Mouse (Mus musculus) cerebellum, postnatal 25 days (tissue): ENCODE data around the gene Atp9a.
A peak's percentile ranks its signal among the peaks of the same experiment; 100 is the strongest.

Source experiments
- DNase-seq, 2 experiments: peaks; one replicate each; pipeline ENCODE4 v3.0.0; 2021; ENCODE audit warnings: mixed read lengths in 2 of 2

Gene Atp9a

DNA sequence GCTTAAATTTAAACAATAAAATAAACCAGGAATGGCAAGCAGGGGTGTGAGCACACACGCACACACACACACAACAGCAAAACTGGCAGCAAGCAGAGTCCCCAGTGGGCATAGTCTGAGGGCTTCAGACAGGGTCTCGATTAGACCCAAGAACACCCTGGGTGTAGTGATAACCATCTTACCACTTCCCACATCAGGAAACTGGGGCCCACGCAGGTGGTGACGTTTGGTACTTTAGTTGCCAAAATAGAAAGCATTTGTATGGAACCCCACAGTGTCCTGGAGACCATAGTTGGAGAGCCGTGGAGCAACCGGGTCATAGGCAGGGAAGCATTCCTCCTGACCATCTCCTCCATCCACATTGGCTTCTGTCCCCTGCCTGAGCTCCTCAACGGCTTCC, 146.5 kb downstream of the Atp9a start:
- DNase-seq: no peak

GRCm38 (mm10) chr2:168593676-168594075, 148.5 kb downstream of the Atp9a start:
- DNase-seq: no peak

GRCm38 (mm10) chr2:168593004-168593403, 149.2 kb downstream of the Atp9a start:
- DNase-seq: no peak

DNA sequence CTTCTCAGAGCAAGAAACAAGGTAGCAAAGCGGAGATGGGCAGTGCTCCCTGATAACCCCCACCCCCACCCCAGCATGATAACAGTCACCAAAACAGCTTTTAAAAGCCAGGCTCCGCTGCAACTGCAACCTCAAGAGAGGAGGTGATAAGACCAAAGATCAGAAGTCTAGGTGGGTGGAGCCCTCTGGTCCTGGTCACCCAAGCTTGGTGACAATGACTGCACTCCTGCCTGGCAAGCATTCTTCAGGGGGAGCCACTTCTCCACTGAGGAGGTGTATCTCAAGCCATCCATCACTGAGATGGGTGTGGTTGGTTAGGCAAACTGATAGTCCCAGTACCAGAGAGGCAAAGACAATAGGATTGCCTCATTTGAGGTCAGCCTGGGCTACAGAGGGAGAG, 151.1 kb downstream of the Atp9a start:
- DNase-seq: no peak

GRCm38 (mm10) chr2:168590556-168590955, 151.7 kb downstream of the Atp9a start:
- no peak for DNase-seq

DNA sequence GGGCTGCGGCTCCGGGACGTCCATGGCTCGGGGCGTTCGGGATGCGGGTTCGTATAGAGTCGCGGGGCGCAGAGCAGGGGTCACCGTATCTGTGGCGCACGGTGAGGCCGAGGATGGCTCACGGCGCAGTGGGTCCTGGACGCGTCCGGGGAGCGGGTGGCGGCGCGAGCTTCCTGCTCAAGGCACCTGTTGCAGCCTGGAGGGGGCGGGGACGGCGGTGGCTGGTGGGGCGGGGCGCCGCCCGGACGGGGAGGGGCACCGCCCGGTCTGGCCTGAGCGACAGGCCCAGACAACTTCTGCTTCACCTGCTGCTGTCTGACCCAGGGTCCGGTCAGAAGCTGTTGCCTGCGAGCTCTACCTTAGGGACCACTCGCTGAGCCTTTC, 152.0 kb downstream of the Atp9a start:
- DNase-seq: peak in 1 of 2 experiments; percentile 47

DNA sequence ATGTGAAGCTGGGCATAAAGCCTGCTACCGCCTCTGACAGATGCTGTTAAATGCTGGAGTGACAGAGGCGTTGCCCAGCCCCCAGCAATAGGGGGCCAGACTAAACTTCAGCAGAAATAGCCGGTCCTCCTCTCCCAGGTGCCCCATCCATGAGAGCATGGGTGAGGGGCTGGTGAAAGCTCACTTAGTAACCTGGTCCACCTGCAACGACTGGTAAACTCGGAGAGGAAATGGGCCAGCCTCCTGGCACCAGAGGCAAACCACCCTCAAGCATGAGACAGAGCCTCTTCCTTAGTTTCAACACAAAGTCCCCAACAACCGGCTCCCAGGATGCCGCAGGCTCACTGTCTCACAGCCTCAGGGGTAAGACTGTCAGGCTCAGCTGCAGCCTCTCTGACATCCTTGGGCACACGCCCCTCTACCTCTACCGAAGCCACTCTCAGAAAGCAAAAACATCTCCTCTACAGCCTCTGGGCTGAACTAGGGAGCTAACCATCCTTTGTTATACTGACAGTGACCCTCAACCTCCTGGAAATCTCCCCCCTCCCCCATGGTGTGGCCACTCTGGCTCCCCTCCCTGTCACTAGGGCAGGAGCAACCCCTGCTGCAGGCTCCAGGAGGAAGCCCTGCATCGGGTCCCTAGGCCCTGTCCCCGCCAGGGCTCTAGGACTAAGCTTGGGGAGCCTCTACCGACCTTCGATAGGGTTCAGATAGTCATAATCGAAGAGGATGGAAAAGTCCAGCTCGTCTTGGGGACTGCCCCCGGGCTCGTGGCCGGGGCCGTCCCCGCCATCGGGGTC, 152.6 kb downstream of the Atp9a start:
- DNase-seq: no peak

GRCm38 (mm10) chr2:168588591-168589367, 153.4 kb downstream of the Atp9a start:
- DNase-seq: no peak

DNA sequence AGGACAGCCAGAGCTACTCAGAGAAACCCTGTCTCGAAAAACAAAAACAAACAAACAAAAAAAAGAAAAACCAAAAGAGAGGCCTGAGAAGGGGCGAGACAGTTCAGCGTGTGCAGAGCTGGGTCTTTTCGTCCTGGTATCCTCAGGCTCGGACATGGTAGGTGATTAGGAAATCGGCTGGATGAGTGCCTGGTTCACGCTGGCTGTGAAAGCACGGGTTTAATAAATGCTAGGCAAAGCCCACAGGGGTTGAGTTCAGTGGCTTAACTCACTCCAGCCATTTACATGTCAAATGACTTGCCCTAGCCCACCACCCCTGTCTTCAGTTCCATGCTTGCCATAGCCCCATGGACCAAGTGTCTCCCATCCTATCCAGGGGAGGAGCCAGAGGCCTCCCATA, 155.1 kb downstream of the Atp9a start:
- no peak for DNase-seq

DNA sequence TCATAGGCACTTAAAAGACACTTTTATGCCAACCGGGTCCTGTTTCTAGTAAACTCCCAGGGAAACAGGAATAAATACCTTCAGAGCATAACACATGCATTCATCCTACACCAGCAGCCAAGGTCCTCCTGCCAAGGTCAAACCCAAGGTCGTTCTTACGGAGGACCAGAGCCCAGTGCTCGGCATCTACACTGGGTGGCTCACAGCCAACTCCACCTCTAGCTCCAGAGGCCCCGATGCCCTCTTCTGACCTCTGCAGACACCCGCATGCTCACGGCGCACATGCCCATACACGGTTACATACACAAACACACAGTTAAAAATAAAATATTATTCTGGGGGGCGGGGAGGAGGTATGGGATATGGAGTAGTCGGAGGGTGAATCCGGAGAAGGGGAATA, 155.7 kb downstream of the Atp9a start:
- no peak for DNase-seq

- peak; percentile 93 to 95 for DNase-seq
These were observed 157.4 kb downstream of the Atp9a start for GRCm38 (mm10) chr2:168584857-168585256.
